Mouse (Mus musculus): ENCODE data around the gene Atf7. TPM values are rescaled to one million over a fixed set of nuclear protein-coding genes. Genes with fewer than 3 reads are reported as not detected.

Gene Atf7
- polyA plus RNA-seq, 1 experiment from 2014 or later: 22.1 TPM

DNA sequence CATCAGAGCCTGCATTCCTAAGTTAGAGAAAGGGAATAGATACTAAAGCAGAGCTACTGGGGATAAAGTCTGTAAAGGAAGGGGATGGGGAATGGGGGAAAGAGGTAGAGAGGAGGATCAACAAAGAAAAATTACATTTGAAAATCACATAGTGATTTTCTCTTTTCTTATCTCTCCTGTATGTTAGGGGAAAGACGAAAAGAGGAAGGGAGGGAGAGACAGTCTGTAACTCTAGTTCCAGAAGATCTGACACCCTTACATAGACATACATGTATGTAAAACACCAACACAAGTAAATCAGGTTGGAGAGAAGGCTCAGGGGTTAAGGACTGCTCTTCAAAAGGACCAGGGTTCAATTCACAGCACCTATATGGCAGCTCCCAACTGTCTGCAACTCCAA, 44.1 kb downstream of the Atf7 start:
- H3K27ac ChIP-seq (ENCODE audit: low read depth, low read length): no peak overlapping the region
- 50% methylated on average over 1 of the region's 1 CpGs for WGBS (ENCODE audit: insufficient replicate concordance)
- H3K27me3 ChIP-seq (ENCODE audit: control insufficient read depth, insufficient read depth, low read length): no peaks in the 10 kb centered on the region
- H3K9ac ChIP-seq (ENCODE audit: low read depth, low read length): no peak overlapping the region
- no peak for ATAC-seq (replicated peaks; ENCODE audit: insufficient number of reproducible peaks, low FRiP score, low TSS enrichment)
- no peak overlapping the region for H3K4me3 ChIP-seq (ENCODE audit: low read depth, low read length)
- no peaks in the 10 kb centered on the region; the same call in 1 of the 2 replicates for H3K36me3 ChIP-seq (ENCODE audit: control insufficient read depth, insufficient read depth, low read length)
- no peaks in the 10 kb centered on the region for H3K4me1 ChIP-seq (ENCODE audit: control insufficient read depth, insufficient read depth, low read length)
- no peaks in the 10 kb centered on the region for H3K9me3 ChIP-seq (replicated peaks; ENCODE audit: control insufficient read depth, low read length)
- H3K4me2 ChIP-seq: no peak overlapping the region

DNA sequence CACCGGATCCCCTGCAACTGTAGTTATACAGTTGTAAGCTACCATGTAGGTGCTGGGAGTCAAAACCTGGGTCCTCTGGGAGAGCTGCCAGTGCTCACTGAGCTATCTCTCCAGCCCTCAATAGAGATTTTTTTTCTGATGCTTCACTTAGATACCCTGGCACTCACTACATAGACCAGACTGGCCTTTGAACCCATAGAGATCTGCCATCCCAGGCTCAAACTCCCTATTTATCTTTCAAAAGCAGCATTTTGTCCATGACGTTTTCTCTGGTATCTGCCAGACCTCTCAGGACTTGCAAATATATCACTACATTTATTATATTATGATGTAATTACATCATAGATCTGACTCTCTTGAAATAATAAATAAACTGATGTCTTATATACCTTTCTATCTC, 46.9 kb downstream of the Atf7 start:
- Histone ChIP-seq H3K4me2 (no peak overlapping the region), H3K27me3 (ENCODE audit: control insufficient read depth, insufficient read depth, low read length) (no peaks in the 10 kb centered on the region), H3K9me3 (replicated peaks; ENCODE audit: control insufficient read depth, low read length) (no peaks in the 10 kb centered on the region), H3K4me1 (ENCODE audit: control insufficient read depth, insufficient read depth, low read length) (no peaks in the 10 kb centered on the region), H3K4me3 (ENCODE audit: low read depth, low read length) (no peak overlapping the region), H3K36me3 (ENCODE audit: control insufficient read depth, insufficient read depth, low read length) (no peaks in the 10 kb centered on the region; the same call in 1 of the 2 replicates), H3K9ac (ENCODE audit: low read depth, low read length) (no peak overlapping the region), H3K27ac (ENCODE audit: low read depth, low read length) (no peak overlapping the region)
- no peak for ATAC-seq (replicated peaks; ENCODE audit: insufficient number of reproducible peaks, low FRiP score, low TSS enrichment)
- 84% methylated on average over 2 of the region's 2 CpGs for WGBS (ENCODE audit: insufficient replicate concordance)

DNA sequence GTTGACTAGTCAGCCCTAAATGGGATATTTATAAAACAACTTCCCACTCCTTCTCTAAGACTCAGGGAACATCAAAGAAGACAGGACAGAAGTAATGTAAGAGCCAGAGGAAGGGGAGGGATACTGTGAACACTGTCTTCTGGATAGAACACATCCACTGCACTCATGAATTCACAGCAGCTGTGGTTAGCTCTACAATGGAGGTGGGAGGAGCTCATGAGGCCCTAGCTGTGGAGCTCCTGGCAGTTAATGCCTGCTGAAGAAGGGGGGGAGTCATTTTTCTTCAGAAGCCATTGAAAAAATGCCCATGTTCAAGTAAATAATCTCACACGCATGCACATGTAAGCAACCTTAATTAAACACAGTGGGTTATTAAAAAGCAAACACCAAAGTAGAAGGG, 48.3 kb downstream of the Atf7 start:
- Histone ChIP-seq H3K27me3 (ENCODE audit: control insufficient read depth, insufficient read depth, low read length) (no peaks in the 10 kb centered on the region), H3K9me3 (replicated peaks; ENCODE audit: control insufficient read depth, low read length) (no peaks in the 10 kb centered on the region), H3K4me2 (no peak overlapping the region), H3K27ac (ENCODE audit: low read depth, low read length) (no peak overlapping the region), H3K9ac (ENCODE audit: low read depth, low read length) (no peak overlapping the region), H3K4me1 (ENCODE audit: control insufficient read depth, insufficient read depth, low read length) (no peaks in the 10 kb centered on the region), H3K4me3 (ENCODE audit: low read depth, low read length) (no peak overlapping the region), H3K36me3 (ENCODE audit: control insufficient read depth, insufficient read depth, low read length) (no peaks in the 10 kb centered on the region; the same call in 1 of the 2 replicates)
- ATAC-seq (replicated peaks; ENCODE audit: insufficient number of reproducible peaks, low FRiP score, low TSS enrichment): no peak
- WGBS (ENCODE audit: insufficient replicate concordance): 94% methylated on average over 1 of the region's 1 CpGs

DNA sequence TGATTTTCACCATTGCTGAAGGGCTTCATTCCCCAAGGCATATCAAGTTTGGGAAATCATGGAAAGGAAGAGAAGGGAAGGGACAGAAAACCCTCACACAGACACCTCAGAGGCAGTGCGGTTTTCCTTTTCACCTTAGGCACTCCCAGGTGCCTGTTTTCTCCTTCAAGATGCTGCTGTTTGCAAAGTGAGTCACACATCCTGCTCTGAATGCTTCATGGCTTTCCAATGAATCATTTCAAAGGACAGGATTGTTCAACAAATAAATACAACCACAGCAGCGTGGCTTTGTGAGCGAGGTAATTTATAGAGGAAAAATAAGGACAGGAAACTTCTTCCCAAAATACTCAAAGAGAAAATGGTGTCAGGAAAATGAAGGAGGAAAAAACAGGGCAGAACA, 53.2 kb downstream of the Atf7 start:
- H3K4me1 ChIP-seq (ENCODE audit: control insufficient read depth, insufficient read depth, low read length): no peaks in the 10 kb centered on the region
- WGBS (ENCODE audit: insufficient replicate concordance): 69% methylated on average over 3 of the region's 3 CpGs
- no peak overlapping the region for H3K4me2 ChIP-seq
- H3K27me3 ChIP-seq (ENCODE audit: control insufficient read depth, insufficient read depth, low read length): no peaks in the 10 kb centered on the region
- no peaks in the 10 kb centered on the region; the same call in 1 of the 2 replicates for H3K36me3 ChIP-seq (ENCODE audit: control insufficient read depth, insufficient read depth, low read length)
- no peaks in the 10 kb centered on the region for H3K9me3 ChIP-seq (replicated peaks; ENCODE audit: control insufficient read depth, low read length)
- no peak overlapping the region for H3K27ac ChIP-seq (ENCODE audit: low read depth, low read length)
- no peak for ATAC-seq (replicated peaks; ENCODE audit: insufficient number of reproducible peaks, low FRiP score, low TSS enrichment)
- no peak overlapping the region for H3K4me3 ChIP-seq (ENCODE audit: low read depth, low read length)
- no peak overlapping the region for H3K9ac ChIP-seq (ENCODE audit: low read depth, low read length)

DNA sequence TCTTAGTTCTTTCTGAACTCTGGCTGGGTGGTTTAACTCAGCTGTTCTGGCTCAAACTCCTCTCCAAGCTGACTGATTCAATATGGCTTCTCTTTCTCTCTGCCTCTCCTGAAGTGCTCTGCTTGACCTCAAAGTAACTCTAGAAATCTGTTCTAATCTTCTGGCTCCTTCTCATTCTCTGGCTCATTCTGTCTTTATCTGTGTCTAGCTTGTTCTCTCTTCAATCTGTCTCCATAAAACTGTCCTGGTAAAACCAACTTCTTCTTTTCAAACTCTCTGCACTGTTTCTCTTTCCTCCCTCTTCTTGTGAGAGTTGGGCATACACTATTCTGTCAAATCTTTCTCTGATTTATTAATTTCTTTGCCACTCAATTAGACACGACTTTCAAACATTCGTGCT, 57.4 kb downstream of the Atf7 start:
- no peaks in the 10 kb centered on the region for H3K27me3 ChIP-seq (ENCODE audit: control insufficient read depth, insufficient read depth, low read length)
- H3K27ac ChIP-seq (ENCODE audit: low read depth, low read length): no peak overlapping the region
- WGBS (ENCODE audit: insufficient replicate concordance): 85% methylated on average over 2 of the region's 2 CpGs

DNA sequence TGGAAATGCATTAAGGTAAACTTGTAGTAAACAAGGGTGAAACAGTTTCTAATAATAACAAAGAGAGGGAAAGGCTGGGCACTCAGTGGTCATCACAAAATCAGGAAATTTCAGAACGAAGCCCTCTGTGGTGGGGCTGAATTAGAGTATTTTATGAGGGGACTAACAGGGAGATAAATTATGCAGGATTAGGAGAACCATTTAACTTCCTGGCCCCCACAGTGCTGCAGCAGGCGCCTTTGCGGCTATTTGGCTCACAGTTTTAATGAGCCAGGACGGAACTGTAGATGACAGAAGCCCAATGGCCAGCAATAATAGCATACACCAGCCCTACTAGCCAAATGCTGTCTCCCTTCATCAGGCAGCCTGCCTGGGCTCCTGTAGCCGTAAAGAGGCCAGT, 61.6 kb downstream of the Atf7 start:
- Histone ChIP-seq H3K27ac (ENCODE audit: low read depth, low read length) (no peak overlapping the region), H3K4me3 (ENCODE audit: low read depth, low read length) (no peak overlapping the region), H3K4me2 (no peak overlapping the region), H3K4me1 (ENCODE audit: control insufficient read depth, insufficient read depth, low read length) (no peaks in the 10 kb centered on the region), H3K36me3 (ENCODE audit: control insufficient read depth, insufficient read depth, low read length) (no peaks in the 10 kb centered on the region), H3K9ac (ENCODE audit: low read depth, low read length) (no peak overlapping the region), H3K27me3 (ENCODE audit: control insufficient read depth, insufficient read depth, low read length) (no peaks in the 10 kb centered on the region), H3K9me3 (replicated peaks; ENCODE audit: control insufficient read depth, low read length) (no peaks in the 10 kb centered on the region)
- WGBS (ENCODE audit: insufficient replicate concordance): 92% methylated on average over 5 of the region's 5 CpGs
- no peak for ATAC-seq (replicated peaks; ENCODE audit: insufficient number of reproducible peaks, low FRiP score, low TSS enrichment)

More for the DNA sequence above, 57.4 kb downstream of the Atf7 start:
- no peaks in the 10 kb centered on the region; the same call in 1 of the 2 replicates for H3K36me3 ChIP-seq (ENCODE audit: control insufficient read depth, insufficient read depth, low read length)
- ATAC-seq (replicated peaks; ENCODE audit: insufficient number of reproducible peaks, low FRiP score, low TSS enrichment): no peak
- H3K9me3 ChIP-seq (replicated peaks; ENCODE audit: control insufficient read depth, low read length): no peaks in the 10 kb centered on the region
- no peak overlapping the region for H3K4me2 ChIP-seq
- no peak overlapping the region for H3K4me3 ChIP-seq (ENCODE audit: low read depth, low read length)
- H3K9ac ChIP-seq (ENCODE audit: low read depth, low read length): no peak overlapping the region
- no peaks in the 10 kb centered on the region for H3K4me1 ChIP-seq (ENCODE audit: control insufficient read depth, insufficient read depth, low read length)

DNA sequence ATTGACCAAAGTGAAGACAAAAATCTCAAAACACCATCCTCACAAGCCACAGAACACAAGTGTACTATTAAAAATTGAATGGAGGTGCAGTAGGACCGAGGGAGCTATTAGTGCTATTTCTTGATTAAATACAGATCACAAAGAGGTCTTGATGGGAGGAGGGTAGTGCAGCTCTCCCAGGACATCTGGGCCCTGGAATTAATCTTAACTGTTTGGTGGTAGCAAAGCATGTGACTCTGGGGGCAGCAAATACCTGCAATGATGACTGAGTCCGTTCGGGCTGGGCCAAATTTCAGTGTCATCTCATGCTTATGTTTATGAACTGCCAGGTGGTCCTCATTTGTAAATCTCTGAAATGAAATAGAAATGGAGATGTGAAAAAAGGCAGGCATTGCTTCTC, 62.2 kb downstream of the Atf7 start:
- H3K4me2 ChIP-seq: no peak overlapping the region
- WGBS (ENCODE audit: insufficient replicate concordance): 77% methylated on average over 3 of the region's 3 CpGs
- H3K4me3 ChIP-seq (ENCODE audit: low read depth, low read length): no peak overlapping the region
- no peaks in the 10 kb centered on the region for H3K9me3 ChIP-seq (replicated peaks; ENCODE audit: control insufficient read depth, low read length)
- H3K27me3 ChIP-seq (ENCODE audit: control insufficient read depth, insufficient read depth, low read length): no peaks in the 10 kb centered on the region
- no peak for ATAC-seq (replicated peaks; ENCODE audit: insufficient number of reproducible peaks, low FRiP score, low TSS enrichment)
- no peak overlapping the region for H3K9ac ChIP-seq (ENCODE audit: low read depth, low read length)
- no peak overlapping the region for H3K27ac ChIP-seq (ENCODE audit: low read depth, low read length)
- H3K4me1 ChIP-seq (ENCODE audit: control insufficient read depth, insufficient read depth, low read length): no peaks in the 10 kb centered on the region
- no peaks in the 10 kb centered on the region for H3K36me3 ChIP-seq (ENCODE audit: control insufficient read depth, insufficient read depth, low read length)

DNA sequence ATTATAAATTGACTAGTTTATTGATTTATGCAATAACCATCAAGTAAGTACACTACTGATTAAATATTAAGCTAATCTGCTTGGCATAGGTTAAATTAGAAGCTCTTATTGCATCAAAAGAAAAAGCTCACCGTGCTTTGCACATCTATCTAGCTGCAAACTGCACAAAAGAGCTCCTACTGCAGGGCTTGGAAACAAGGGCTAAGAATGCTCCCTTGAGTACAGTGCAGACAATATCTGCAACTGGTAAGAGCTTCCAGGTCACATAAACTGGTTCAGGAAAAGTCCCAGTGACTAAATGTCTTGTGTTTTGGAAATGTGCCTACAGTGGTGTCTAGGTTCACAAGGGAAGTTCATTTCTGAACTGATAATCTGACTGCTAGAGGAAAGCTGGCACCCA, 62.8 kb downstream of the Atf7 start:
- 90% methylated on average over 1 of the region's 1 CpGs for WGBS (ENCODE audit: insufficient replicate concordance)
- no peak for ATAC-seq (replicated peaks; ENCODE audit: insufficient number of reproducible peaks, low FRiP score, low TSS enrichment)

DNA sequence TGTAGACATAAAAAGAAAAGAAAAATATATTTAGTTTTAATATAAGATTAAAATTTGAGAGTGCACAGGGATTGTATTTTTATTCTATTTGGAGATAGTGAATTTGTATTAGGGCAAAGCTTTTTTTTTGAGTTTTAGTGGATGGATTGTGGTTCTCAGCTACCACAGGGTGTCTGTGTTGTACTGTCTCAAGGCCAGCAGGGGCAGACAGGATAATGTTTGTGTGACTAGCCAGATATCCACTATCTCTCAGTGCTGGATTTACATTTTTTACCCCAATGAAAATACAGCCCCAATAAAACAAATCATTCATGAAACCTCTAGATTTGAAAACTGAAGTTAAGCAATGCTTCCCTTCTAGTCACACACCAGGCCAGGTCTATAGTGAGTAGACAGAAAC, 67.7 kb downstream of the Atf7 start:
- Histone ChIP-seq H3K27ac (ENCODE audit: low read depth, low read length) (no peak overlapping the region), H3K9ac (ENCODE audit: low read depth, low read length) (no peak overlapping the region), H3K27me3 (ENCODE audit: control insufficient read depth, insufficient read depth, low read length) (no peaks in the 10 kb centered on the region), H3K9me3 (replicated peaks; ENCODE audit: control insufficient read depth, low read length) (no peaks in the 10 kb centered on the region), H3K4me3 (ENCODE audit: low read depth, low read length) (no peak overlapping the region), H3K4me2 (no peak overlapping the region), H3K36me3 (ENCODE audit: control insufficient read depth, insufficient read depth, low read length) (peaks cover 21% of the 10 kb centered on the region), H3K4me1 (ENCODE audit: control insufficient read depth, insufficient read depth, low read length) (no peaks in the 10 kb centered on the region)
- ATAC-seq (replicated peaks; ENCODE audit: insufficient number of reproducible peaks, low FRiP score, low TSS enrichment): no peak

More for the DNA sequence above, 62.8 kb downstream of the Atf7 start:
- H3K9ac ChIP-seq (ENCODE audit: low read depth, low read length): no peak overlapping the region
- H3K27ac ChIP-seq (ENCODE audit: low read depth, low read length): no peak overlapping the region
- no peaks in the 10 kb centered on the region for H3K9me3 ChIP-seq (replicated peaks; ENCODE audit: control insufficient read depth, low read length)
- no peaks in the 10 kb centered on the region for H3K27me3 ChIP-seq (ENCODE audit: control insufficient read depth, insufficient read depth, low read length)
- no peak overlapping the region for H3K4me2 ChIP-seq
- no peaks in the 10 kb centered on the region for H3K4me1 ChIP-seq (ENCODE audit: control insufficient read depth, insufficient read depth, low read length)
- H3K4me3 ChIP-seq (ENCODE audit: low read depth, low read length): no peak overlapping the region
- no peaks in the 10 kb centered on the region for H3K36me3 ChIP-seq (ENCODE audit: control insufficient read depth, insufficient read depth, low read length)
